In the genomic region with DNA sequence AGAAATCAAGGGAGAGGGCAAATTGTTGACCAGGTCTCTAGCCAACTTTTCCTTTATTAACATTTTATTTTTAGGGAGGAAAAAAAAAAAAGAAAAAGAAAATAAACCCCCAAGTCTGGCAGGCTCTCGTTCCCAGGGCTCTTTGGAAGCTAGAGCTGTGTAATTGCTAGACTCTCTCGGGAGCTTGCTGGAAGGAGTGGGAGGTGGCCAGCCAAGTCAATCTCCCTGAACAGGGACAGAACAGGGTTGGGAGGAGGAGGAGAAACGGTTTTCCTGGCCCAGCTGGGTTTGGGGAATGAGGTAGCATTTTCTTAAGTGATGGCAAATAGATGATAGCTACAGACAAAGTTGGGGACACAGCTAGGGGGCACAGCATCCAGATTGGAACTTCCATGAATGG, we compare ENCODE assay signal across 20 mouse cellular contexts. TPM values are rescaled to one million over a fixed set of nuclear protein-coding genes. Genes with fewer than 3 reads are reported as not detected.
A peak's percentile ranks its signal among the peaks of the same experiment; 100 is the strongest.
DNase-seq lines count a peak whose midpoint lies in the region; ATAC-seq lines count a peak whose summit lies in the region.
"Had no signal": no experiment of that assay in that cellular context is flagged by ENCODE, and none has a peak within 500 bp of the region (broad histone marks: within the 10 kb centered on the region; RNA-seq: fewer than 3 reads in every experiment).

No protein-coding gene starts in this region.

- no peaks in the 10 kb centered on the region for H3K27me3 ChIP-seq in heart, embryonic 15.5 days
- H3K27me3 ChIP-seq in hindbrain, embryonic 14.5 days (ENCODE audit: control insufficient read depth, insufficient read depth, low read length): no peaks in the 10 kb centered on the region
- H3K27me3 ChIP-seq: forebrain, embryonic 13.5 days; limb, embryonic 15.5 days; midbrain, embryonic 12.5 days; neural tube, embryonic 15.5 days had no signal

- ATAC-seq in frontal cortex, adult (ENCODE audit: low TSS enrichment): peak; percentile 69; the same call in 1 of the 2 replicates
- 0 out of 2 replicates have a peak, but pooled peaks have one; percentile 43 for ATAC-seq in heart, embryonic 15.5 days (replicated peaks; ENCODE audit: insufficient number of reproducible peaks, insufficient read depth, low FRiP score, low read depth)
- ATAC-seq in hindbrain, embryonic 14.5 days (ENCODE audit: low FRiP score): no peak
- ATAC-seq: forebrain, embryonic 13.5 days; hindbrain, postnatal 0 days had no signal

- no peaks in the 10 kb centered on the region for H3K36me3 ChIP-seq in heart, embryonic 15.5 days
- no peaks in the 10 kb centered on the region for H3K36me3 ChIP-seq in hindbrain, embryonic 14.5 days (replicated peaks; ENCODE audit: control insufficient read depth, insufficient read depth)
- H3K36me3 ChIP-seq: limb, embryonic 15.5 days; midbrain, embryonic 12.5 days; neural tube, embryonic 15.5 days had no signal

- no peak overlapping the region for H3K4me2 ChIP-seq in heart, embryonic 15.5 days
- no peak overlapping the region for H3K4me2 ChIP-seq in hindbrain, embryonic 14.5 days (replicated peaks)
- H3K4me2 ChIP-seq: forebrain, embryonic 13.5 days; limb, embryonic 15.5 days; midbrain, embryonic 12.5 days; neural tube, embryonic 15.5 days had no signal

- WGBS in heart, embryonic 15.5 days: 36% methylated on average over 3 of the region's 3 CpGs
- WGBS in hindbrain, embryonic 14.5 days: 34% methylated on average over 3 of the region's 3 CpGs

- no peaks in the 10 kb centered on the region; the same call in 1 of the 2 replicates for H3K4me1 ChIP-seq in heart, embryonic 15.5 days (replicated peaks)
- no peaks in the 10 kb centered on the region for H3K4me1 ChIP-seq in hindbrain, embryonic 14.5 days (replicated peaks; ENCODE audit: control insufficient read depth, insufficient read depth, low read length)
- H3K4me1 ChIP-seq: forebrain, embryonic 13.5 days; midbrain, embryonic 12.5 days; neural tube, embryonic 15.5 days had no signal

- no peak overlapping the region for H3K9ac ChIP-seq in heart, embryonic 15.5 days
- H3K9ac ChIP-seq in hindbrain, embryonic 14.5 days: no peak overlapping the region
- H3K9ac ChIP-seq: forebrain, embryonic 13.5 days; limb, embryonic 15.5 days; midbrain, embryonic 12.5 days; neural tube, embryonic 15.5 days had no signal

- no peak for DNase-seq in frontal cortex, postnatal 25 days (ENCODE audit: low spot score in 2 of 2)
- peak; percentile 24 for DNase-seq in ovary, postnatal 36 days (ENCODE audit: low spot score)
- DNase-seq in ovary, postnatal 10 days (ENCODE audit: low spot score): no peak
- peak; percentile 35 for DNase-seq in testis, postnatal 10 days (ENCODE audit: low spot score)
- DNase-seq in cerebellum, adult 8-10 months: no peak
- DNase-seq in hindbrain, embryonic 14.5 days (ENCODE audit: low spot score): no peak
- DNase-seq: cerebellum, postnatal 25 days; kidney, adult 11 months; kidney, postnatal 14 days; lung, adult 18-20 months; lung, postnatal 4 days; spleen, adult 18-20 months had no signal

- H3K9me3 ChIP-seq in heart, embryonic 15.5 days (replicated peaks): no peaks in the 10 kb centered on the region
- no peaks in the 10 kb centered on the region for H3K9me3 ChIP-seq in hindbrain, embryonic 14.5 days (ENCODE audit: control insufficient read depth, low read length)
- H3K9me3 ChIP-seq: forebrain, embryonic 13.5 days; limb, embryonic 15.5 days; midbrain, embryonic 12.5 days; neural tube, embryonic 15.5 days had no signal

- peak overlapping the region; percentile 12; the same call in 1 of the 2 replicates for H3K27ac ChIP-seq in heart, embryonic 15.5 days
- H3K27ac ChIP-seq in hindbrain, embryonic 14.5 days: no peak overlapping the region
- H3K27ac ChIP-seq: forebrain, embryonic 13.5 days; hindbrain, postnatal 0 days; limb, embryonic 15.5 days; midbrain, embryonic 12.5 days; neural tube, embryonic 15.5 days had no signal

- H3K4me3 ChIP-seq in heart, embryonic 15.5 days: no peak overlapping the region
- H3K4me3 ChIP-seq in hindbrain, embryonic 14.5 days (replicated peaks; ENCODE audit: low read length): no peak overlapping the region
- H3K4me3 ChIP-seq: forebrain, embryonic 13.5 days; limb, embryonic 15.5 days; midbrain, embryonic 12.5 days; myocyte; neural tube, embryonic 15.5 days had no signal

RNA-seq across cellular contexts. Expression of gene Fam20a, which starts 29.3 kb away (rescaled TPM):
- 3.7 and 4.0 TPM in 2 replicates for polyA plus RNA-seq in heart, embryonic 15.5 days (2015; fragmentation: Nextera tagmentation; extraction: Ambion mirVana)
- polyA plus RNA-seq in hindbrain, embryonic 14.5 days (2014; fragmentation: Nextera tagmentation; extraction: Ambion mirVana): 4.9 and 5.0 TPM in 2 replicates

RNA-seq across cellular contexts. Expression of gene Prkar1a, which starts 43.5 kb away (rescaled TPM):
- 426 and 427 TPM in 2 replicates for polyA plus RNA-seq in heart, embryonic 15.5 days (2015; fragmentation: Nextera tagmentation; extraction: Ambion mirVana)
- polyA plus RNA-seq in hindbrain, embryonic 14.5 days (2014; fragmentation: Nextera tagmentation; extraction: Ambion mirVana): 515 and 597 TPM in 2 replicates

Comparison
In these comparisons a context has a peak if more than half of its experiments do, and no peak if none do; other contexts are left out.
1. DNase-seq: peak in ovary, postnatal 36 days (single experiment) and testis, postnatal 10 days (single experiment); none in frontal cortex, postnatal 25 days (0 of 2), ovary, postnatal 10 days (single experiment), cerebellum, adult 8-10 months (single experiment) and hindbrain, embryonic 14.5 days (single experiment).